Mouse (Mus musculus): ENCODE measurements at regions not wholly inside any gene's neighbourhood (a gene's known extent, or its start where the extent isn't known, plus 50 kb on each side); places are given as distances from the start of the nearest gene placed in this dataset.

- DNase-seq: no peak
Observed at GRCm38 (mm10) chr14:72942571-72942970, 106.3 kb downstream of the Cysltr2 start.

GRCm38 (mm10) chr14:72939067-72939393 lies 109.9 kb downstream of the Cysltr2 start:
- no peak for DNase-seq

- DNase-seq: no peak
Observed at GRCm38 (mm10) chr14:72938382-72939066, 110.4 kb downstream of the Cysltr2 start.

- no peak for DNase-seq
Observed at GRCm38 (mm10) chr14:72933598-72933997, 115.3 kb downstream of the Cysltr2 start.

- DNase-seq: no peak
Observed at GRCm38 (mm10) chr14:72932296-72932695, 116.6 kb downstream of the Cysltr2 start.

GRCm38 (mm10) chr14:72901171-72901926 lies 147.6 kb downstream of the Cysltr2 start:
- no peak for DNase-seq

- no peak for DNase-seq
Observed at GRCm38 (mm10) chr14:72899630-72900029, 149.3 kb downstream of the Cysltr2 start.

GRCm38 (mm10) chr14:72892316-72892715 lies 156.6 kb downstream of the Cysltr2 start:
- no peak for DNase-seq

GRCm38 (mm10) chr14:72889663-72890062 lies 159.3 kb downstream of the Cysltr2 start:
- no peak for DNase-seq

- DNase-seq: no peak
Observed at GRCm38 (mm10) chr14:72887470-72888071, 161.3 kb downstream of the Cysltr2 start.

GRCm38 (mm10) chr14:72886935-72887369 lies 162.0 kb downstream of the Cysltr2 start:
- DNase-seq: peak; percentile 8

GRCm38 (mm10) chr14:72885824-72886223 lies 163.1 kb downstream of the Cysltr2 start:
- no peak for DNase-seq

GRCm38 (mm10) chr14:72884561-72884960 lies 164.4 kb downstream of the Cysltr2 start:
- no peak for DNase-seq

GRCm38 (mm10) chr14:72877132-72877531 lies 167.3 kb upstream of the Fndc3a start:
- DNase-seq: no peak

- DNase-seq: no peak
Observed at GRCm38 (mm10) chr14:72873494-72873893, 163.7 kb upstream of the Fndc3a start.

- no peak for DNase-seq
Observed at GRCm38 (mm10) chr14:72869188-72869749, 159.5 kb upstream of the Fndc3a start.

- DNase-seq: no peak
Observed at GRCm38 (mm10) chr14:72866896-72867295, 157.1 kb upstream of the Fndc3a start.

- no peak for DNase-seq
Observed at GRCm38 (mm10) chr14:72865531-72865930, 155.7 kb upstream of the Fndc3a start.

- no peak for DNase-seq
Observed at GRCm38 (mm10) chr14:72864792-72865191, 155.0 kb upstream of the Fndc3a start.

- no peak for DNase-seq
Observed at GRCm38 (mm10) chr14:72864130-72864529, 154.3 kb upstream of the Fndc3a start.

- DNase-seq: no peak
Observed at GRCm38 (mm10) chr14:72862806-72863526, 153.2 kb upstream of the Fndc3a start.

GRCm38 (mm10) chr14:72854226-72854625 lies 144.4 kb upstream of the Fndc3a start:
- DNase-seq: no peak

- DNase-seq: no peak
Observed at GRCm38 (mm10) chr14:72853104-72853503, 143.3 kb upstream of the Fndc3a start.
